Mouse (Mus musculus) naive thymus-derived CD4-positive, alpha-beta T cell, adult 2 months (primary cell): ENCODE data around the gene Lrrc36.

Experiments
- DNase-seq: peaks from one replicate; pipeline ENCODE4 v3.0.0-alpha.2; 2011; ENCODE audit warnings: low read depth

Lrrc36 gene

GRCm38 (mm10) chr8:105466700-105467291, 53.4 kb downstream of the Lrrc36 start:
- no peak for DNase-seq

DNA sequence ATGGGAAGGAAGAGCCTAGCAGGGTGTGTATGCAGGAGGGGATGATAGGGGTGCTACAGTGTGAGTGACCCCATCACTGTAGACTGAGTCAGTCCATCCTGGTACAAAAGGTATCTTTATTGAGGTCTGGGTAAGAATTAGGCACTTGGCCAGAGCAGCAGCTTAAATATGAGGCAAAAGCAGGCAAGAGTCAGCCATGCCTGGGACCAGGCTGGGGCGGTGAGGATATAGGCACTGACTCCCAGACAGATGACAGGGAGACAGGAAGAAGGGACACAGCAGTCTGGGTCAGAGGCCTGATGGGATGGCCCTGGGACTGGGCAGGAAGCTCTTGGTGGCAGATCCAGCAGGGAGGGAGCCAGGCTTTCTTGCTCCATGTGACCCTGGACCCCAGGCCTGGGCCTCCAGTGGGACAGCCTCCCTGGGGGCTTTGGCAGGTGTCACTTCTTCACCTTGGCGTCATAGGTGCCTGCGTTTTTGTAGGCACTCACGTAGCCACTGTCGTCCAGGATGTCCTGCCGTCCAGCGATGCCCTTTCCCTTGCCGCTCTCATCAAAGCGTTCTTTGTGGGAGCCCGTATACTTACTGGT, 54.1 kb downstream of the Lrrc36 start:
- DNase-seq = no peak

GRCm38 (mm10) chr8:105468002-105468720, 54.8 kb downstream of the Lrrc36 start:
- DNase-seq = no peak

DNA sequence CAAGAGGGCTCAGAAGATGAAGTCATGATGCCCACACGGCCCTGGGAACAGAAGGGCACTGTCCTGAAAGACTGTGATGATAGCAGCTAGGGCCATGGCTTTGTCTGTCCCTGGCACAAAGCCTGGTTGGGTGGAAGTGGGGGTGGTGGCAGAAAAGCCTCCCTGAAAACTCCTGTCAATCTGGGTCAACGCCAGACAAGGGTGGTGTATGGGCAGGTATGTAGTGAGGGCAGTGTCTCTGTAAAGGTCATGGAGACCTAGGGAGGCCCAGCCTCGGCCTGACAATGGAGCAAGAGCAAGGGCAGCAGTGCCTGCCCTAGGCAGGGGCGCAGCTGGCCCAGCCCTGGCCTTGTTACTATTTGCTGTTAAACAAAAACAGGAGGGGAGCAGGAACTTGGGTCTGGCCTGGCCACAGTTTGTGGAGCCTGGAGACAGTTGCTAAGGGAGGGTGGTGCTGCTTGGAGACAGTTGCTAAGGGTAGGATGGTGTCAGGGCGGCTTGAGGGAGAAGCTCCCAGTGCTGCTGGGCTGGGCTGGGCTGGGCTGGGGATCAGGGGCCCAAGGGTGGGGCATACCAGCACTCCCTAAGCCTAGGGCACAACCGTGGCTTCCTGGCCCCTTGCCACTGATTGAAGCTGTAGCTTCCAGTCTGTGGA, 55.8 kb downstream of the Lrrc36 start:
- no peak for DNase-seq

GRCm38 (mm10) chr8:105469816-105470215, 56.4 kb downstream of the Lrrc36 start:
- DNase-seq = no peak

DNA sequence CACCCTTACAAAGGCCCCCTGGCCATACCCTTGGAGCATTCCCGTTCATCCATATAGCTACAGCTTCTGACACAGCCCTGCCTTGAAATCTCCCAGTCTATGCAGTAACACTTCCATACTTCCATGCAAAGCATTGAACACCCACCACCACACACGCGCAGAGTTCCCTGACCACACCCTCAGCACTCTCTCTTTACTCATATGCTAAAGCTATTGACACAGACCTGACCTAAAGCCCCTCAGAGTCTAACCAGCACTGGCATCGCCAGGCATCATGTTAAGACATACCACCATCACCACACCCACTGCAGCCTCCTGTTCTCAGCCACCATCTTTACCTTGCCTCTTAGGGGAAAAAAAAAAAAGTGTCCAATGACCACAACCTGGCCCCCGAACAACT, 56.9 kb downstream of the Lrrc36 start:
- DNase-seq = no peak

GRCm38 (mm10) chr8:105470681-105471313, 57.4 kb downstream of the Lrrc36 start:
- no peak for DNase-seq

- no peak for DNase-seq
These were observed 58.1 kb downstream of the Lrrc36 start, which contains the start of gene Tppp3 for GRCm38 (mm10) chr8:105471314-105472015. Gene Tppp3, minus strand, starts transcription at chr8:105471526.

DNA sequence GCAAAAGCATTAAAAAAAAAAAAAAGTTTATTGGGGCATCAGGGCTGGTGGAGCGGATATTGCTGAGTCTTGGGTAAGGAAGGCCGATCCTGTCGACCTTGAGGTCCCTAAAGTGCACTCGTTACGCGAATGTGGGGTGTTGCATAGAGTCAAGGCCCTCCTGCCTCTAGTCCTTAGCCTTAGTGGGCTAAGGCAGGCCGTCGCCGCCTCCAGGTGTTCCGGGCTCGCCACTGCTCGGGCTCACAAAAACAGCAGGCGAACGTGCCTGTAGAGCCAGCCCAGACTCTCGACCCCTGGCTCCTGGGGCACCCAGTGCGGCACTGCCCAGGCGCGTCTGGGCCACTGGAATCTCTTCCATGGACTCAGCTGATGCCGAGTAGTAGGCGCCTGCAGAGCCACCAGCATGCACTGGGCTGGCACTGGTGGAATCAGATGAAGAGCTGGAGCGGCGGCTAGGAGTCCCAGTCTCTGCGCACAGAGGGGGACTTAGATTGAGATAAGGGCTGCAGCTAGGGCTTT, 59.1 kb downstream of the Lrrc36 start:
- no peak for DNase-seq

DNA sequence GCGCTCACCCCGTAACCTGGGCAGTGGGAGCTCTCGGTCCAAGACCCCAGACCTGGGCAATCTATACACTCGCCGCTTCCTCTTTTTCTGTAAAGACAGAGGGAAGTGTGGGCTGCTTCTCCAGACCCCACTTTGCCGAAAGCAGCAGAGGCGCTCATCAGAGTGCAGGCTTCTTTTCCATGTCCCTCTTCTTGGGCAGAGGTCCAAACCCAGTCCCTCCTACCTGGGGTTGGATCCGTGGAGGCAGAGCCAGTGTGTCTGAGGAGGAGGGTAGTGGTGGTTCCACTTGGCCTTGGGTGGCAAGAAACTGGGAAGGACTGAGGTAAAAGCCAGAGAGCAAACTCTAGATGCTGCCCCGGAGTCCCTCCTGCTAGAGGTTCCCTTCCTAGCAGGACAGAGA, 59.6 kb downstream of the Lrrc36 start:
- DNase-seq = no peak

- DNase-seq = no peak
These were observed 60.6 kb downstream of the Lrrc36 start for GRCm38 (mm10) chr8:105473816-105474606.

DNA sequence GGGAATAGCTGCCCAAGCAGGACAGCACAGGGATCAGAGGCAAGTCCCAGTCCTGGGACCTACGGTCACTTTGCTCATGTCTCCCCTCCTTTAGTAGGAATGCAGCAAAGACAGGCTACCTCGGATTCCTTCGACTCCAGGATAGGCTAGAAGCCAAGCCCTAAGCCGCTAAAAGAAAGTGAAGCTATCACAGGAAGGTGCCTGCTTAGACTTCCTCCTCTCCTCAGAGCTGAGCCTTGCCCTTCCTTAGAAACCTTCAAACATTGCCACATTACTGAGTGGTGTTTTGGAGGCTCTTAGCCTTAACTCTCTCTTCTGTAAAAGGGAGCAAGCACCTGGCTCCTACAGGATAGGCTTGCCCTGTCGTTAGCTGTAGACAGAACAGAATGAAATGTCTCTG, 61.3 kb downstream of the Lrrc36 start:
- DNase-seq = no peak

DNA sequence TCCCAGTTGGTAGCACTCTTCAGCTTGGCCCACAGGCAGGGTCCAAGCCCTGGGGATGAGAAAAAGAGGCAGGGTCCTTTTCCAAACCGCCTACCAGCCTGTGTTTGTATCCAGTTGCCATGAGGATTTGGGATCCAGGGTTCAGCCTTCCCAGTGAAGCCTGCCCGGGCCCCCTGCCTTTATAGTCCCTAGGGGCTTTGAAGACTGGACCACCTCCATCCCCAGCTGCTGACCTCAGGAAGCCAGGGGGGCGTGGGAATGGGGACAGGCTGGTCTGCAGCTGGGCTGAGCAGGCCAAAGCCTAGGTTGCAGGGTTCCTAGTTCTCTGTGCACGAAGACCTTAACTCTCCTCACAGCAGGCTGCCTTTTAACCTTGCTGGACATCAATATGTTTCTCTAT, 61.9 kb downstream of the Lrrc36 start:
- DNase-seq = no peak

GRCm38 (mm10) chr8:105475742-105476141, 62.4 kb downstream of the Lrrc36 start:
- no peak for DNase-seq

- no peak for DNase-seq
These were observed 62.8 kb downstream of the Lrrc36 start for GRCm38 (mm10) chr8:105476161-105476560.

DNA sequence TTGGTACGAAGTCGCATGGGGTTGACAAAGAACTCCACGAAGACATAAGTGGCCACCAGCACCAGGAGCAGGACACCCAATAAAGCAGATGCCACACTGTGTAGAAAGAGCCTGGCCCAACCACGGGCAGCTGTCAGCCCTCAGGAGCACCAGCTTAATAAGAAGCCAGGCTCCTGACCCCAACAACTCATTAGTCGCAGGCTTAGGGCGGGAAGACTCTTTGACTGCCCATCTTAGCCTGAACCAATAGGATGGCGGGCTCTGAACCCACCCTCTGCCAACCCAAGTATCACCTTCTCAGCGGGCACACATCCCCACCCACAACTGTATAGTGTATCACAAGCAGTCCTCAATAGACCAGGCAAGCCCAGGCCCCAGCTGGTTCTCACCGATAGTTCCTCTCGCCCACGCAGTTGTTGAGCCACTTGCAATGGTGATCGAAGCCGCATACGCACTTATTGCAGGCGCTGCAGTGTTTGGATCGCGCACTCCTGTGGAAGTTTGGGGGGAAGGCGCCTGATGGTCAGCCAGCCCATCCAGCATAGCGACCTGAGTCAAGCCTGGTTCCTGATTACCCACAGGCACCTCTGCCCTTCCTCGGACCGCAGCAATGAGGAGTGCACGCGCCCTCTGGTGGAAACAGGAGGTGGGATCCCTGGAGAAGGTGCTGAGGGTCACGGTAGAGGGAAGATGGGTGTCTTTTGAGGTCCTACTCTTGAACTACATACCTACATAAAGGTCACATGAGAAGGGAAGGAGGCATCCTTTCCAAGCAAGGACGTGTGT, 63.5 kb downstream of the Lrrc36 start:
- no peak for DNase-seq

GRCm38 (mm10) chr8:105477792-105478191, 64.4 kb downstream of the Lrrc36 start:
- no peak for DNase-seq

- DNase-seq = no peak
These were observed 67.6 kb downstream of the Lrrc36 start for GRCm38 (mm10) chr8:105481013-105481412.

GRCm38 (mm10) chr8:105481453-105481852, 68.1 kb downstream of the Lrrc36 start:
- DNase-seq = peak; percentile 30

GRCm38 (mm10) chr8:105482123-105482522, 68.8 kb downstream of the Lrrc36 start:
- no peak for DNase-seq
